Mouse (Mus musculus): ENCODE results near the gene Plekha1.

GRCm38 (mm10) chr7:130847164-130847718, 18.3 kb upstream of the Plekha1 start:
- TF ChIP-seq ZNF384 (IDR thresholded peaks at IDR 0.05; ENCODE audit: low read depth, low read length), result no peak
- no peak for TF ChIP-seq CHD2 (IDR thresholded peaks at IDR 0.05; ENCODE audit: low read length)
- TF ChIP-seq POLR2A (IDR thresholded peaks at IDR 0.05; ENCODE audit: control insufficient read depth in 1 of 2, insufficient read depth in 1 of 2, low read depth in 1 of 2, low read length in 2 of 2, poor library complexity in 1 of 2), result no peak
- no peak for TF ChIP-seq EP300 (IDR thresholded peaks at IDR 0.05; ENCODE audit: low read depth in 1 of 2, low read length in 2 of 2)
- no peak for TF ChIP-seq JUND (IDR thresholded peaks at IDR 0.05; ENCODE audit: low read depth, low read length)
- TF ChIP-seq BHLHE40 (IDR thresholded peaks at IDR 0.05; ENCODE audit: borderline replicate concordance, low read depth, low read length), result no peak
- no peak for TF ChIP-seq MAFK (IDR thresholded peaks at IDR 0.05; ENCODE audit: borderline replicate concordance, low read depth, low read length)
- TF ChIP-seq CTCF (IDR thresholded peaks at IDR 0.05 in 2 of 3, conservative IDR thresholded peaks at IDR 0.05 in 1 of 3; ENCODE audit: control insufficient read depth in 1 of 3, insufficient read depth in 1 of 3, low read depth in 2 of 3, low read length in 3 of 3, poor library complexity in 1 of 3, severe bottlenecking in 1 of 3), result no peak
- TF ChIP-seq KAT2A (conservative IDR thresholded peaks at IDR 0.05; ENCODE audit: low read depth, low read length), result no peak
- TF ChIP-seq USF1 (IDR thresholded peaks at IDR 0.05; ENCODE audit: low read depth, low read length), result no peak
- TF ChIP-seq POLR2AphosphoS2 (IDR thresholded peaks at IDR 0.05; ENCODE audit: low read length), result no peak
- no peak for TF ChIP-seq SMC3 (IDR thresholded peaks at IDR 0.05; ENCODE audit: low read depth, low read length)
- TF ChIP-seq POLR2AphosphoS5 (IDR thresholded peaks at IDR 0.05; ENCODE audit: borderline replicate concordance, low read depth, low read length), result no peak

Data from MEL (cell line).